Mouse (Mus musculus) MEL (cell line): ENCODE measurements around the gene Tmbim1. TPM values are rescaled to one million over a fixed set of nuclear protein-coding genes. Genes with fewer than 3 reads are reported as not detected.

Experiments
- DNase-seq: peaks from one replicate; pipeline ENCODE4 v3.0.0; 2011; ENCODE audit warnings: low read depth, low spot score
- H3K27ac ChIP-seq: 2 replicates; pipeline ENCODE4 v1.5.1; 2012; ENCODE audit warnings: low read depth, mild to moderate bottlenecking, control low read depth, low read length, moderate library complexity; ENCODE audit not compliant: control insufficient read depth
- H3K27me3 ChIP-seq, 2 experiments: fragments of 150-350 bp in 1 of 2; sonication (generic) in 1 of 2; 2 replicates each; pipeline ENCODE4 v1.6.1; 2012; ENCODE audit warnings: low read length in 2 of 2, mild to moderate bottlenecking in 2 of 2, improper control_type of control experiment in 1 of 2, moderate library complexity in 1 of 2; ENCODE audit not compliant: insufficient read depth in 2 of 2, control insufficient read depth in 1 of 2
- H3K36me3 ChIP-seq, 2 experiments: 2 replicates each; pipeline ENCODE4 v1.6.1; 2012 to 2014; ENCODE audit warnings: low read length in 2 of 2, improper control_type of control experiment in 1 of 2, inconsistent platforms in 1 of 2, mild to moderate bottlenecking in 1 of 2; ENCODE audit not compliant: insufficient read depth in 2 of 2, control insufficient read depth in 1 of 2
- H3K4me1 ChIP-seq, 2 experiments: fragments of 150-350 bp in 1 of 2; sonication (generic) in 1 of 2; 2 replicates each; pipeline ENCODE4 v1.6.1; 2012; ENCODE audit warnings: low read length in 2 of 2, improper control_type of control experiment in 1 of 2, mild to moderate bottlenecking in 1 of 2; ENCODE audit not compliant: insufficient read depth in 2 of 2, control insufficient read depth in 1 of 2
- H3K4me3 ChIP-seq, 2 experiments: fragments of 150-350 bp in 1 of 2; sonication (generic) in 1 of 2; 2 replicates each; pipeline ENCODE4 v1.5.1; 2012; ENCODE audit warnings: low read depth in 2 of 2, low read length in 2 of 2, mild to moderate bottlenecking in 2 of 2, moderate library complexity in 2 of 2, control low read depth in 1 of 2, improper control_type of control experiment in 1 of 2; ENCODE audit not compliant: control insufficient read depth in 1 of 2, insufficient read depth in 1 of 2
- H3K79me2 ChIP-seq: 2 replicates; pipeline ENCODE4 v1.6.1; 2012; ENCODE audit warnings: mild to moderate bottlenecking, low read length, moderate library complexity; ENCODE audit not compliant: control insufficient read depth, poor library complexity, insufficient read depth
- H3K9ac ChIP-seq: 2 replicates; pipeline ENCODE4 v1.6.1; 2012; ENCODE audit warnings: low read depth, mild to moderate bottlenecking, control low read depth, low read length, moderate library complexity; ENCODE audit not compliant: control insufficient read depth, poor library complexity, severe bottlenecking
- H3K9me3 ChIP-seq: fragments of 150-350 bp; sonication (generic); replicated peaks from 2 replicates; pipeline ENCODE4 v1.6.1; 2012; ENCODE audit warnings: mild to moderate bottlenecking, low read length, improper control_type of control experiment, moderate library complexity; ENCODE audit not compliant: insufficient read depth
- BHLHE40 ChIP-seq: IDR thresholded peaks from 2 replicates; pipeline ENCODE4 v1.6.1; 2012; ENCODE audit warnings: low read depth, mild to moderate bottlenecking, inconsistent platforms, low read length, improper control_type of control experiment, borderline replicate concordance
- CHD1 ChIP-seq: IDR thresholded peaks from 2 replicates; pipeline ENCODE4 v1.6.1; 2012; ENCODE audit warnings: low read depth, mild to moderate bottlenecking, inconsistent platforms, low read length, improper control_type of control experiment
- CTCF ChIP-seq, 3 experiments: IDR thresholded peaks in 2 of 3; conservative IDR thresholded peaks in 1 of 3; 2 replicates each; pipeline ENCODE4 v1.5.1; 2011 to 2012; ENCODE audit warnings: low read length in 3 of 3, low read depth in 2 of 3, mild to moderate bottlenecking in 2 of 3, improper control_type of control experiment in 1 of 3, inconsistent platforms in 1 of 3, mixed read lengths in 1 of 3, moderate library complexity in 1 of 3; ENCODE audit not compliant: control insufficient read depth in 1 of 3, insufficient read depth in 1 of 3, poor library complexity in 1 of 3, severe bottlenecking in 1 of 3
- ETS1 ChIP-seq: IDR thresholded peaks from 2 replicates; pipeline ENCODE4 v1.6.1; 2012; ENCODE audit warnings: low read depth, mild to moderate bottlenecking, inconsistent platforms, low read length, improper control_type of control experiment, moderate library complexity
- GABPA ChIP-seq: IDR thresholded peaks from 2 replicates; pipeline ENCODE4 v1.6.1; 2012; ENCODE audit warnings: low read depth, mild to moderate bottlenecking, inconsistent platforms, low read length, improper control_type of control experiment, moderate library complexity
- HCFC1 ChIP-seq: IDR thresholded peaks from 2 replicates; pipeline ENCODE4 v1.6.1; 2012; ENCODE audit warnings: low read depth, mild to moderate bottlenecking, inconsistent platforms, low read length, improper control_type of control experiment, moderate library complexity
- JUND ChIP-seq: IDR thresholded peaks from 2 replicates; pipeline ENCODE4 v1.6.1; 2011; ENCODE audit warnings: low read depth, mild to moderate bottlenecking, improper control_type of control experiment, low read length
- MAFK ChIP-seq: IDR thresholded peaks from 2 replicates; pipeline ENCODE4 v1.6.1; 2011; ENCODE audit warnings: low read depth, mild to moderate bottlenecking, low read length, improper control_type of control experiment, borderline replicate concordance
- MAX ChIP-seq: IDR thresholded peaks from 2 replicates; pipeline ENCODE4 v1.6.1; 2011; ENCODE audit warnings: low read length, improper control_type of control experiment
- MAZ ChIP-seq: IDR thresholded peaks from 2 replicates; pipeline ENCODE4 v1.6.1; 2012; ENCODE audit warnings: low read depth, mild to moderate bottlenecking, inconsistent platforms, low read length, improper control_type of control experiment
- MEF2A ChIP-seq: IDR thresholded peaks from 2 replicates; pipeline ENCODE4 v1.6.1; 2014; ENCODE audit warnings: low read depth, mild to moderate bottlenecking, inconsistent platforms, low read length, improper control_type of control experiment; ENCODE audit not compliant: poor library complexity, insufficient replicate concordance, severe bottlenecking; ENCODE audit errors: extremely low read depth
- MYC ChIP-seq: IDR thresholded peaks from 2 replicates; pipeline ENCODE4 v1.6.1; 2011; ENCODE audit warnings: low read depth, mild to moderate bottlenecking, low read length, improper control_type of control experiment, moderate library complexity
- NRF1 ChIP-seq: IDR thresholded peaks from 2 replicates; pipeline ENCODE4 v1.6.1; 2014; ENCODE audit warnings: low read depth, mild to moderate bottlenecking, inconsistent platforms, low read length, improper control_type of control experiment, moderate library complexity; ENCODE audit not compliant: poor library complexity, insufficient read depth, severe bottlenecking
- POLR2AphosphoS5 ChIP-seq: IDR thresholded peaks from 2 replicates; pipeline ENCODE4 v1.6.1; 2012; ENCODE audit warnings: low read depth, borderline replicate concordance, mild to moderate bottlenecking, inconsistent platforms, low read length, moderate library complexity, mixed read lengths
- SIN3A ChIP-seq: IDR thresholded peaks from 2 replicates; pipeline ENCODE4 v1.6.1; 2012; ENCODE audit warnings: low read length, improper control_type of control experiment, inconsistent platforms
- TAL1 ChIP-seq: IDR thresholded peaks from 2 replicates; pipeline ENCODE4 v1.6.1; 2012; ENCODE audit warnings: mild to moderate bottlenecking, inconsistent platforms, low read length, moderate library complexity, mixed read lengths
- TBP ChIP-seq: IDR thresholded peaks from 2 replicates; pipeline ENCODE4 v1.8.0; 2011; ENCODE audit warnings: low read depth, low read length, improper control_type of control experiment
- UBTF ChIP-seq: IDR thresholded peaks from 2 replicates; pipeline ENCODE4 v1.6.1; 2012; ENCODE audit warnings: low read depth, mild to moderate bottlenecking, inconsistent platforms, low read length, improper control_type of control experiment, moderate library complexity, borderline replicate concordance; ENCODE audit not compliant: insufficient read depth
- USF1 ChIP-seq: IDR thresholded peaks from 2 replicates; pipeline ENCODE4 v1.6.1; 2014; ENCODE audit warnings: low read depth, mild to moderate bottlenecking, inconsistent platforms, low read length, improper control_type of control experiment, moderate library complexity
- ZNF384 ChIP-seq: IDR thresholded peaks from 2 replicates; pipeline ENCODE4 v1.6.1; 2012; ENCODE audit warnings: low read depth, mild to moderate bottlenecking, inconsistent platforms, low read length, improper control_type of control experiment
- polyA plus RNA-seq, 2 experiments: library from polyadenylated mRNA; stranded (reverse) in 1 of 2; unstranded in 1 of 2; fragments of >175 nt in 1 of 2; fragments of >200 nt in 1 of 2; gene quantifications; 2 replicates each; pipeline versions ENCODE4 v1.2.1 to v1.2.4; 2012; ENCODE audit warnings: low replicate concordance in 2 of 2, low read depth in 1 of 2; ENCODE audit not compliant: insufficient read length in 2 of 2, insufficient read depth in 1 of 2, missing spikeins in 1 of 2
- total RNA-seq: library from RNA; depleted of rRNA; stranded (reverse); fragments of 300-350 nt; gene quantifications from 2 replicates; pipeline ENCODE4 v1.2.3, GENCODE M21; 2012

Gene Tmbim1
- total and polyA plus RNA-seq, 3 experiments: 13.0 to 20.8 TPM; not detected in 1

- Histone ChIP-seq H3K4me1 (no peaks in the 10 kb centered on the region), H3K4me3 (no peak overlapping the region), H3K27ac (no peak overlapping the region), H3K27me3 (no peaks in the 10 kb centered on the region), H3K36me3 (peaks cover 0 to 30% of the 10 kb centered on the region in 2 experiments; a peak in 2 of 4 replicates), H3K9ac (no peak overlapping the region), H3K9me3 (no peaks in the 10 kb centered on the region), H3K79me2 (no peaks in the 10 kb centered on the region)
- TF ChIP-seq UBTF (no peak), JUND (no peak), CHD1 (no peak), MAFK (no peak), ZNF384 (no peak), ETS1 (no peak), USF1 (no peak), MAZ (no peak), TAL1 (no peak), NRF1 (no peak), MEF2A (no peak), MAX (no peak), MYC (no peak), HCFC1 (no peak), POLR2AphosphoS5 (no peak), TBP (no peak), SIN3A (no peak)
- no peak for DNase-seq
Measured at GRCm38 (mm10) chr1:74262510-74262909, 42.9 kb downstream of the Tmbim1 start.

GRCm38 (mm10) chr1:74256782-74257181 is 48.6 kb downstream of the Tmbim1 start:
- Histone ChIP-seq H3K27ac (no peak overlapping the region), H3K9me3 (no peaks in the 10 kb centered on the region), H3K79me2 (no peaks in the 10 kb centered on the region), H3K4me1 (no peaks in the 10 kb centered on the region), H3K4me3 (no peak overlapping the region), H3K9ac (no peak overlapping the region), H3K27me3 (no peaks in the 10 kb centered on the region), H3K36me3 (peaks cover 0 to 46% of the 10 kb centered on the region in 2 experiments; a peak in 2 of 4 replicates)
- TF ChIP-seq CTCF (IDR thresholded peaks at IDR 0.05 in 2 of 3, conservative IDR thresholded peaks at IDR 0.05 in 1 of 3; ENCODE audit: control insufficient read depth in 1 of 3, insufficient read depth in 1 of 3, low read depth in 2 of 3, low read length in 3 of 3, poor library complexity in 1 of 3, severe bottlenecking in 1 of 3) (no peak), ETS1 (no peak), GABPA (no peak), BHLHE40 (no peak), MAZ (no peak), TAL1 (no peak)
- no peak for DNase-seq
